ENCODE assay signal across 24 mouse cellular contexts in the genomic region with DNA sequence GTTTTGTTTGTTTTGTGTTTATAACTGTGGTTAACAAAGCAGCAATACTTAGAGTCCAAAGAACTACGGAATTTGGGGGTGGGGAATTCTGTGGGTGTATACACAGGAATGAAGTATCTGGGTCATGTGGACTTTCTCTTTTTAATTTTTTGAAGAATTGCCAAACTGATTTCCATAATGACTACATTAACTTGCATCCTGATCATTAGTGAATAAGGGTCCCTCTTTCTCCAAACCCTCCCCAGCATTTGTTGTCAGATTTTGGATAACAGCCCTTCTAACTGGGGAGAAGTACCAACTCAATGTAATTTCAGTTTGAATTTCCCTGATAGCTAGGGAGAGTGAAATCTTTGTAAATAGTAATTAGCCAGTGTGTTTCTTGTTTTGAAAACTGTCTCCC. TPM values are rescaled to one million over a fixed set of nuclear protein-coding genes. Genes with fewer than 3 reads are reported as not detected.
DNase-seq lines count a peak whose midpoint lies in the region; ATAC-seq lines count a peak whose summit lies in the region.
"Had no signal": no experiment of that assay in that cellular context is flagged by ENCODE, and none has a peak within 500 bp of the region (broad histone marks: within the 10 kb centered on the region; RNA-seq: fewer than 3 reads in every experiment).

No protein-coding gene starts in this region.

- ATAC-seq in forebrain, embryonic 12.5 days (ENCODE audit: low FRiP score), result peak; percentile 41; the same call in 1 of the 2 replicates
- ATAC-seq in forebrain, embryonic 11.5 days (replicated peaks; ENCODE audit: low FRiP score), result no peak
- peak; percentile 84 for ATAC-seq in forebrain, embryonic 15.5 days (replicated peaks)
- ATAC-seq: intestine, postnatal 0 days; Patski had no signal

- no peaks in the 10 kb centered on the region for H3K27me3 ChIP-seq in forebrain, embryonic 12.5 days
- no peaks in the 10 kb centered on the region for H3K27me3 ChIP-seq in forebrain, embryonic 11.5 days (ENCODE audit: control insufficient read depth, insufficient read depth, low read length)
- no peaks in the 10 kb centered on the region for H3K27me3 ChIP-seq in forebrain, embryonic 15.5 days
- H3K27me3 ChIP-seq: embryonic facial prominence, embryonic 13.5 days; hindbrain, embryonic 12.5 days; hindbrain, embryonic 15.5 days; Patski had no signal

- H3K9ac ChIP-seq in forebrain, embryonic 12.5 days, result no peak overlapping the region
- no peak overlapping the region for H3K9ac ChIP-seq in forebrain, embryonic 11.5 days (ENCODE audit: low read length)
- H3K9ac ChIP-seq in forebrain, embryonic 15.5 days (replicated peaks), result no peak overlapping the region
- H3K9ac ChIP-seq: embryonic facial prominence, embryonic 13.5 days; hindbrain, embryonic 12.5 days; hindbrain, embryonic 15.5 days had no signal

- 52% methylated on average over 1 of the region's 1 CpGs for WGBS in forebrain, embryonic 12.5 days
- 67% methylated on average over 1 of the region's 1 CpGs for WGBS in forebrain, embryonic 11.5 days
- WGBS in forebrain, embryonic 15.5 days, result 18% methylated on average over 1 of the region's 1 CpGs

- no peak overlapping the region for H3K4me3 ChIP-seq in forebrain, embryonic 12.5 days (replicated peaks)
- H3K4me3 ChIP-seq in forebrain, embryonic 11.5 days (ENCODE audit: low read depth, low read length), result no peak overlapping the region
- no peak overlapping the region for H3K4me3 ChIP-seq in forebrain, embryonic 15.5 days
- H3K4me3 ChIP-seq: embryonic facial prominence, embryonic 10.5 days; embryonic facial prominence, embryonic 13.5 days; erythroblast, embryonic 14.5 days; hindbrain, embryonic 12.5 days; hindbrain, embryonic 15.5 days had no signal

- no peak for DNase-seq in forebrain, embryonic 11.5 days (ENCODE audit: low spot score)
- DNase-seq in Muller cell, postnatal 12 days (ENCODE audit: inconsistent ontology term), result peak; percentile 72
- DNase-seq in kidney, postnatal 4 days, result no peak
- no peak for DNase-seq in kidney, adult 8-10 months
- DNase-seq: adrenal gland, postnatal 10 days; adrenal gland, postnatal 36 days; cerebellum, adult 11-12 months; cerebellum, adult 8-10 months; cerebellum, postnatal 10 days; cerebellum, postnatal 36 days; embryo, embryonic 11 days; gastrocnemius, postnatal 36 days; heart, adult 11 months; kidney, adult 2 months had no signal

- H3K9me3 ChIP-seq in forebrain, embryonic 12.5 days, result no peaks in the 10 kb centered on the region
- H3K9me3 ChIP-seq in forebrain, embryonic 11.5 days (ENCODE audit: control insufficient read depth, low read length), result no peaks in the 10 kb centered on the region
- H3K9me3 ChIP-seq in forebrain, embryonic 15.5 days, result no peaks in the 10 kb centered on the region
- H3K9me3 ChIP-seq: embryonic facial prominence, embryonic 10.5 days; embryonic facial prominence, embryonic 13.5 days; hindbrain, embryonic 12.5 days; hindbrain, embryonic 15.5 days had no signal

- no peak overlapping the region for H3K27ac ChIP-seq in forebrain, embryonic 12.5 days
- no peak overlapping the region for H3K27ac ChIP-seq in forebrain, embryonic 11.5 days (ENCODE audit: low read depth, low read length)
- no peak overlapping the region for H3K27ac ChIP-seq in forebrain, embryonic 15.5 days (replicated peaks)
- H3K27ac ChIP-seq: embryonic facial prominence, embryonic 10.5 days; embryonic facial prominence, embryonic 13.5 days; hindbrain, embryonic 12.5 days; hindbrain, embryonic 15.5 days had no signal

- no peaks in the 10 kb centered on the region for H3K4me1 ChIP-seq in forebrain, embryonic 12.5 days
- no peaks in the 10 kb centered on the region for H3K4me1 ChIP-seq in forebrain, embryonic 11.5 days (replicated peaks; ENCODE audit: control insufficient read depth, insufficient read depth, low read length)
- H3K4me1 ChIP-seq in forebrain, embryonic 15.5 days, result no peaks in the 10 kb centered on the region
- H3K4me1 ChIP-seq: embryonic facial prominence, embryonic 10.5 days; embryonic facial prominence, embryonic 13.5 days; hindbrain, embryonic 12.5 days; hindbrain, embryonic 15.5 days had no signal

- H3K36me3 ChIP-seq in forebrain, embryonic 12.5 days (replicated peaks), result no peaks in the 10 kb centered on the region
- H3K36me3 ChIP-seq in forebrain, embryonic 11.5 days (ENCODE audit: control insufficient read depth, insufficient read depth, low read length), result no peaks in the 10 kb centered on the region
- no peaks in the 10 kb centered on the region for H3K36me3 ChIP-seq in forebrain, embryonic 15.5 days
- H3K36me3 ChIP-seq: embryonic facial prominence, embryonic 10.5 days; embryonic facial prominence, embryonic 13.5 days; hindbrain, embryonic 12.5 days; hindbrain, embryonic 15.5 days had no signal

- no peak overlapping the region for H3K4me2 ChIP-seq in forebrain, embryonic 12.5 days
- H3K4me2 ChIP-seq in forebrain, embryonic 11.5 days (ENCODE audit: low read depth, low read length, severe bottlenecking), result no peak overlapping the region
- no peak overlapping the region for H3K4me2 ChIP-seq in forebrain, embryonic 15.5 days (replicated peaks)
- H3K4me2 ChIP-seq: embryonic facial prominence, embryonic 13.5 days; heart, embryonic 11.5 days; hindbrain, embryonic 12.5 days; hindbrain, embryonic 15.5 days had no signal

RNA-seq across cellular contexts. Expression of a gene that starts 43.3 kb away (rescaled TPM):
- polyA plus RNA-seq in forebrain, embryonic 12.5 days (2016; fragmentation: Nextera tagmentation; extraction: Ambion mirVana), result 42.2 and 52.0 TPM in 2 replicates
- 25.9 and 30.1 TPM in 2 replicates for polyA plus RNA-seq in forebrain, embryonic 11.5 days (2014; fragmentation: Nextera tagmentation; extraction: Ambion mirVana)
- 105 and 124 TPM in 2 replicates for polyA plus RNA-seq in forebrain, embryonic 15.5 days (2015; fragmentation: Nextera tagmentation; extraction: Ambion mirVana)
- polyA plus RNA-seq: erythroblast, embryonic 14.5 days had no signal
